Mouse (Mus musculus): ENCODE data around the gene Pgm2l1. TPM values are rescaled to one million over a fixed set of nuclear protein-coding genes. Genes with fewer than 3 reads are reported as not detected.

The Pgm2l1 gene
- total RNA-seq, 1 experiment, result 6.7 TPM

DNA sequence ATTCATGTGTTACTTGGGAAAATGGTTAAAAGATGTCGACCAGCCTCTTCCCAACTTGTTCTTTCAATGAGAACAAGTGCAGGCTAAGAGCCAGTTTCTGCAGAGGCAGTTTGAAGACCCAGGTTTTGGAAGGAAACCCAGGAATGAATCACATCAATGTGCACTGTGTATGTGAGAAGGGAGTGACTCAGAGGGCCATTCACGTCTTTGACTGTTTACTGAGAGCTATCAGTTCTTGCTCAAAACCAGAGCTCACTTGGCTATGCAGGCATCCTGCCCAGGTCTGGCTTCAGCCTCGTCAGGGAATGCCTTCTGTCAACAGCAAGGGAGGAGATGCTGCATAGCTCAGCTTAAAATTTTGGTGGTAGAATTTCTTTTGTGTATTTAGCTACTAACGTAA is 75.1 kb downstream of the Pgm2l1 start:
- no peaks in the 10 kb centered on the region for H3K4me1 ChIP-seq (ENCODE audit: control insufficient read depth in 2 of 2, insufficient read depth in 2 of 2, low read length in 2 of 2, poor library complexity in 1 of 2)
- no peak overlapping the region for H3K27ac ChIP-seq (ENCODE audit: insufficient read depth, low read depth, low read length, poor library complexity, severe bottlenecking)
- no peak for DNase-seq (ENCODE audit: low read depth, low spot score)
- H3K4me3 ChIP-seq (ENCODE audit: insufficient read depth in 1 of 2, low read depth in 1 of 2, low read length in 2 of 2, poor library complexity in 1 of 2, severe bottlenecking in 1 of 2), result no peak overlapping the region
- no peak overlapping the region for H3K9ac ChIP-seq (ENCODE audit: insufficient read depth, low read depth, low read length, poor library complexity, severe bottlenecking)
- no peaks in the 10 kb centered on the region for H3K9me3 ChIP-seq (ENCODE audit: control insufficient read depth, insufficient read depth, low read depth, low read length)
- H3K36me3 ChIP-seq (ENCODE audit: control insufficient read depth, insufficient read depth, low read length, poor library complexity, severe bottlenecking), result no peaks in the 10 kb centered on the region
- TF ChIP-seq HCFC1 (IDR thresholded peaks at IDR 0.05; ENCODE audit: borderline replicate concordance, insufficient read depth, low read length) (no peak), ZC3H11A (IDR thresholded peaks at IDR 0.05; ENCODE audit: borderline replicate concordance, low read depth, low read length) (no peak), CHD2 (IDR thresholded peaks at IDR 0.05; ENCODE audit: low read depth, low read length) (no peak), MAFK (IDR thresholded peaks at IDR 0.05; ENCODE audit: insufficient read depth, low read depth, low read length) (no peak), ZNF384 (IDR thresholded peaks at IDR 0.05; ENCODE audit: low read depth, low read length) (no peak)
- in situ Hi-C loops (cut with MboI; ENCODE audit: low sequenced_read_pairs in 2 of 2, unreplicated experiment in 2 of 2), result no loop called here

DNA sequence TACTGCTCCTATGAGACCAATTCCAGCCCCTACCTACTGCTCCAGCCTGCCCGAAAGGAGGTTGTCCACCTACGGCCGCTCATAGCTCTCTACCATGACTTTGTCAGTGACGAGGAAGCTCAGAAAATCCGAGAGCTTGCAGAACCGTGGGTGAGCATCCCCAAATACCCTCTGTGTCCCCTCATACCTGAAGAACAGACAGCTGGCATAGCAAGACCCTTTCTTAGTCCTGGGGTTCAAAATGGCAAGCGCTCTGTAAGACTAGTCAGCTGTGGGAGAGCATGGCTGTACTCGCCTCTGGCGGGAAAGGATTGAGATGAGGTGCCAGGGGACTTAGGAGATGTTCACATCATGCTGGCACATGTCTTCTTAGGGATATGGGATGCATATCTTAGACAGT is 78.7 kb downstream of the Pgm2l1 start:
- H3K27ac ChIP-seq (ENCODE audit: insufficient read depth, low read depth, low read length, poor library complexity, severe bottlenecking), result no peak overlapping the region
- H3K36me3 ChIP-seq (ENCODE audit: control insufficient read depth, insufficient read depth, low read length, poor library complexity, severe bottlenecking), result no peaks in the 10 kb centered on the region
- no peaks in the 10 kb centered on the region for H3K4me1 ChIP-seq (ENCODE audit: control insufficient read depth in 2 of 2, insufficient read depth in 2 of 2, low read length in 2 of 2, poor library complexity in 1 of 2)
- H3K4me3 ChIP-seq (ENCODE audit: insufficient read depth in 1 of 2, low read depth in 1 of 2, low read length in 2 of 2, poor library complexity in 1 of 2, severe bottlenecking in 1 of 2), result no peak overlapping the region
- TF ChIP-seq ZNF384 (IDR thresholded peaks at IDR 0.05; ENCODE audit: low read depth, low read length), result no peak
- no peak overlapping the region for H3K9ac ChIP-seq (ENCODE audit: insufficient read depth, low read depth, low read length, poor library complexity, severe bottlenecking)
- in situ Hi-C loops (cut with MboI; ENCODE audit: low sequenced_read_pairs in 2 of 2, unreplicated experiment in 2 of 2), result no loop called here
- H3K9me3 ChIP-seq (ENCODE audit: control insufficient read depth, insufficient read depth, low read depth, low read length), result no peaks in the 10 kb centered on the region
- DNase-seq (ENCODE audit: low read depth, low spot score), result no peak

DNA sequence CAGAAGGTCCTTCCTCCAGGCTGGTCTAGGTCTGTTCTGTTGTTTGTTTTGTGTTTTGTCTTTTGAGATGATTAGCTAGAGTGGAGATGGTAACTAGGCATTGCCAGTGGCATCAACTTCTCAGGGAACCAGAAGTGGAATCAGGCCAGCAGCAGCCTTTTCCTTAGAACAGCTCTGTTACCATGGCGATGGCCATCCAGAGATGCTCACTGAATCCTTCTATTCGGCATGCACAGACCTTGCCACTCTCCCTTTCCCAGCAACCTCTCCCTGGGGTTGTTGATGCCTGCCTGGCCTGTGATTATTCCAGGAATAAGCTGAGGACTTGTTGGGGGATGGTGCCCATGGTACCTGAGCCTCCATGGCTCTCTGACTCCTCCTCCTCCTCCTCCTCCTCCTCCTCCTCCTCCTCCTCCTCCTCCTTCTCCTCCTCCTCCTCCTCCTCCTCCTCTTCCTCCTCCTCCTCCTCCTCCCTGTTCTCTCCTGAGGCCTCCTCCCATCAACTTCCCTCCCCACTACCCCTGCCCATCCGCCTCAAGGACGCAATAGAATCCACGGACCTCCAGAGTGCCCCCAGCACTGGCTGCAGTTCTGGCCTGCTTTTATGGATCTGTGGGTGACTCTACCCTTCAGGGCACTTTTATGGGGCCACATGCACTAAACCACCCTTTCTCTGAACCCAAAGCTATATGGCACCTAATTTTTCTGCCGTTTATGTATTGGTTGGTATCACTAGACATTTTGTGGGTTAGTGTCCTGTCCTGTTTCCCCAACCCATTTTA is 80.9 kb downstream of the Pgm2l1 start:
- no peaks in the 10 kb centered on the region for H3K4me1 ChIP-seq (ENCODE audit: control insufficient read depth in 2 of 2, insufficient read depth in 2 of 2, low read length in 2 of 2, poor library complexity in 1 of 2)
- no peak overlapping the region for H3K4me3 ChIP-seq (ENCODE audit: insufficient read depth in 1 of 2, low read depth in 1 of 2, low read length in 2 of 2, poor library complexity in 1 of 2, severe bottlenecking in 1 of 2)
- in situ Hi-C loops (cut with MboI; ENCODE audit: low sequenced_read_pairs in 2 of 2, unreplicated experiment in 2 of 2), result no loop called here
- H3K9ac ChIP-seq (ENCODE audit: insufficient read depth, low read depth, low read length, poor library complexity, severe bottlenecking), result no peak overlapping the region
- no peaks in the 10 kb centered on the region for H3K36me3 ChIP-seq (ENCODE audit: control insufficient read depth, insufficient read depth, low read length, poor library complexity, severe bottlenecking)
- H3K27ac ChIP-seq (ENCODE audit: insufficient read depth, low read depth, low read length, poor library complexity, severe bottlenecking), result no peak overlapping the region
- DNase-seq (ENCODE audit: low read depth, low spot score), result no peak
- TF ChIP-seq HCFC1 (IDR thresholded peaks at IDR 0.05; ENCODE audit: borderline replicate concordance, insufficient read depth, low read length) (no peak), MAFK (IDR thresholded peaks at IDR 0.05; ENCODE audit: insufficient read depth, low read depth, low read length) (no peak), CHD2 (IDR thresholded peaks at IDR 0.05; ENCODE audit: low read depth, low read length) (no peak), ZNF384 (IDR thresholded peaks at IDR 0.05; ENCODE audit: low read depth, low read length) (no peak), ZC3H11A (IDR thresholded peaks at IDR 0.05; ENCODE audit: borderline replicate concordance, low read depth, low read length) (no peak)
- H3K9me3 ChIP-seq (ENCODE audit: control insufficient read depth, insufficient read depth, low read depth, low read length), result no peaks in the 10 kb centered on the region

DNA sequence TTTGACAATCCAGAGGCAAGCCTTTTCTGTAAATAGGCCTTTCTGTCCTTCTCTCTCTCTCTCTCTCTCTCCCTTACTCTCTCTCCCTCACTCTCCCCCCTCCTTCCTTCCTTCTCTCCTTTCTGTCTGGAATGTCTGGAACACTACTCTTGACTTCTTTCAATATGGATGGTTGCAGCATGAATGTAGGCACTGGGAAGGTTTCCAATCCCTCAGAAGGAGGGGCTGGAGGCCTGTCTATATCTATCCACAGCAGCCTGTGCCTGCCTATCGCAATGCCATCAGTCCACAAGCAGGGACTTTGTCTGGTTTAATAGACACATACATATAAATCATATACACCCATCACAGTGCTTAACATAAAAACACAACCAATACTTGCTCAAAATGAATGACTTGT is 82.0 kb downstream of the Pgm2l1 start:
- H3K9me3 ChIP-seq (ENCODE audit: control insufficient read depth, insufficient read depth, low read depth, low read length), result no peaks in the 10 kb centered on the region
- TF ChIP-seq ZC3H11A (IDR thresholded peaks at IDR 0.05; ENCODE audit: borderline replicate concordance, low read depth, low read length), result no peak
- no peak for TF ChIP-seq CHD2 (IDR thresholded peaks at IDR 0.05; ENCODE audit: low read depth, low read length)
- no peak for TF ChIP-seq ZNF384 (IDR thresholded peaks at IDR 0.05; ENCODE audit: low read depth, low read length)
- no peak for TF ChIP-seq HCFC1 (IDR thresholded peaks at IDR 0.05; ENCODE audit: borderline replicate concordance, insufficient read depth, low read length)
- TF ChIP-seq MAFK (IDR thresholded peaks at IDR 0.05; ENCODE audit: insufficient read depth, low read depth, low read length), result no peak
- in situ Hi-C loops (cut with MboI; ENCODE audit: low sequenced_read_pairs in 2 of 2, unreplicated experiment in 2 of 2), result no loop called here
- H3K27ac ChIP-seq (ENCODE audit: insufficient read depth, low read depth, low read length, poor library complexity, severe bottlenecking), result no peak overlapping the region
- H3K9ac ChIP-seq (ENCODE audit: insufficient read depth, low read depth, low read length, poor library complexity, severe bottlenecking), result no peak overlapping the region
- H3K4me3 ChIP-seq (ENCODE audit: insufficient read depth in 1 of 2, low read depth in 1 of 2, low read length in 2 of 2, poor library complexity in 1 of 2, severe bottlenecking in 1 of 2), result no peak overlapping the region
- no peaks in the 10 kb centered on the region for H3K4me1 ChIP-seq (ENCODE audit: control insufficient read depth in 2 of 2, insufficient read depth in 2 of 2, low read length in 2 of 2, poor library complexity in 1 of 2)
- no peak for DNase-seq (ENCODE audit: low read depth, low spot score)
- no peaks in the 10 kb centered on the region for H3K36me3 ChIP-seq (ENCODE audit: control insufficient read depth, insufficient read depth, low read length, poor library complexity, severe bottlenecking)

DNA sequence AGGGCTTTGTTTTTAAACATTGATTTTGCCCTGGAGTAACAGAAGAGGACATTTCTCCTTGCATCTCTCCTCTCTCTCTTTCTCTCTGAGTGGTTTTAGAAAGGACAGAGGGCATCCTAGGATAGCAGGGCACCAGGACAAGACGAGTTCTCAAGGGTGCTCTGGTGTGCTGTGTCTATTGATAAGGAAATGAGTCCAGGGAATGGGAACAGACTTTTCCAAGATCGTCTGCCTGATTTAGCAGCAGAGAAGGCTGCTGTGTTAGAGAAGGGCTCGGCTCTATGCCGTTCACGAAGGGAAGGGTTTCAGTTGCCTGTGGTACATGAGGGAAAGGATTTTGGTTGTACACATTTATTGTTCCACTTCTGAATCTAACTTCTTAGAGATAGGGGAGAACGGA is 82.5 kb downstream of the Pgm2l1 start:
- DNase-seq (ENCODE audit: low read depth, low spot score), result no peak
- H3K9ac ChIP-seq (ENCODE audit: insufficient read depth, low read depth, low read length, poor library complexity, severe bottlenecking), result no peak overlapping the region
- in situ Hi-C loops (cut with MboI; ENCODE audit: low sequenced_read_pairs in 2 of 2, unreplicated experiment in 2 of 2), result no loop called here

More for the DNA sequence above, 82.5 kb downstream of the Pgm2l1 start:
- TF ChIP-seq HCFC1 (IDR thresholded peaks at IDR 0.05; ENCODE audit: borderline replicate concordance, insufficient read depth, low read length) (no peak), ZNF384 (IDR thresholded peaks at IDR 0.05; ENCODE audit: low read depth, low read length) (no peak), ZC3H11A (IDR thresholded peaks at IDR 0.05; ENCODE audit: borderline replicate concordance, low read depth, low read length) (no peak), CHD2 (IDR thresholded peaks at IDR 0.05; ENCODE audit: low read depth, low read length) (no peak), MAFK (IDR thresholded peaks at IDR 0.05; ENCODE audit: insufficient read depth, low read depth, low read length) (no peak)
- Histone ChIP-seq H3K27ac (ENCODE audit: insufficient read depth, low read depth, low read length, poor library complexity, severe bottlenecking) (no peak overlapping the region), H3K4me3 (ENCODE audit: insufficient read depth in 1 of 2, low read depth in 1 of 2, low read length in 2 of 2, poor library complexity in 1 of 2, severe bottlenecking in 1 of 2) (no peak overlapping the region), H3K9me3 (ENCODE audit: control insufficient read depth, insufficient read depth, low read depth, low read length) (no peaks in the 10 kb centered on the region), H3K4me1 (ENCODE audit: control insufficient read depth in 2 of 2, insufficient read depth in 2 of 2, low read length in 2 of 2, poor library complexity in 1 of 2) (no peaks in the 10 kb centered on the region), H3K36me3 (ENCODE audit: control insufficient read depth, insufficient read depth, low read length, poor library complexity, severe bottlenecking) (no peaks in the 10 kb centered on the region)
